Mouse (Mus musculus): Measurements from ENCODE around the gene Atn1.

GRCm38 (mm10) chr6:124694166-124694955 lies 62.0 kb downstream of the Atn1 start:
- no peak for TF ChIP-seq POLR2A (IDR thresholded peaks at IDR 0.05; ENCODE audit: borderline replicate concordance, low read depth, low read length)
- TF ChIP-seq CTCF (IDR thresholded peaks at IDR 0.05; ENCODE audit: low read depth, low read length): no peak
